Mouse (Mus musculus) layer of hippocampus, postnatal 14 days (tissue): Measurements from ENCODE around the gene Grin1. TPM values are rescaled to one million over a fixed set of nuclear protein-coding genes. Genes with fewer than 3 reads are reported as not detected.
A peak's percentile ranks its signal among the peaks of the same experiment; 100 is the strongest.

Source experiments
- DNase-seq, 2 experiments: peaks; one replicate each; pipeline ENCODE4 v3.0.0; 2021 to 2022; ENCODE audit warnings: low spot score in 2 of 2, mixed read lengths in 1 of 2
- total RNA-seq, 2 experiments: library from RNA; stranded (reverse); gene quantifications; 2 replicates each; pipeline ENCODE4 v1.2.3; 2021

Grin1 gene
- total RNA-seq, 2 experiments from 2014 or later: 419 to 451 TPM

GRCm38 (mm10) chr2:25318119-25318966, 644 bp downstream of the Grin1 start:
- peak in 1 of 2 experiments; percentile 51 for DNase-seq

GRCm38 (mm10) chr2:25311491-25311891, 7.5 kb downstream of the Grin1 start:
- DNase-seq: no peak

- DNase-seq: no peak
Observed at GRCm38 (mm10) chr2:25310969-25311368, 8.0 kb downstream of the Grin1 start.

GRCm38 (mm10) chr2:25310180-25310579, 8.8 kb downstream of the Grin1 start:
- no peak for DNase-seq

GRCm38 (mm10) chr2:25305587-25306359, 13.2 kb downstream of the Grin1 start:
- DNase-seq: no peak

- peak; percentile 40 to 50 for DNase-seq
Observed at GRCm38 (mm10) chr2:25304657-25305541, 14.1 kb downstream of the Grin1 start.

- no peak for DNase-seq
Observed at GRCm38 (mm10) chr2:25303931-25304656, 14.9 kb downstream of the Grin1 start.

GRCm38 (mm10) chr2:25303452-25303851, 15.5 kb downstream of the Grin1 start:
- no peak for DNase-seq

GRCm38 (mm10) chr2:25298046-25298445, 20.9 kb downstream of the Grin1 start:
- no peak for DNase-seq

GRCm38 (mm10) chr2:25297093-25297492, 21.9 kb downstream of the Grin1 start:
- DNase-seq: no peak

- no peak for DNase-seq
Observed at GRCm38 (mm10) chr2:25293706-25294105, 25.3 kb downstream of the Grin1 start.

- peak; percentile 74 to 75 for DNase-seq
Observed at GRCm38 (mm10) chr2:25292856-25293255, 26.1 kb downstream of the Grin1 start.

- no peak for DNase-seq
Observed at GRCm38 (mm10) chr2:25292054-25292544, 26.9 kb downstream of the Grin1 start.

GRCm38 (mm10) chr2:25291184-25292053, 27.6 kb downstream of the Grin1 start:
- no peak for DNase-seq

- DNase-seq: peak; percentile 57 to 62
Observed at GRCm38 (mm10) chr2:25290816-25291130, 28.2 kb downstream of the Grin1 start.

- peak; percentile 72 to 74 for DNase-seq
Observed at GRCm38 (mm10) chr2:25290101-25290815, 28.7 kb downstream of the Grin1 start.

GRCm38 (mm10) chr2:25289651-25290050, 29.3 kb downstream of the Grin1 start, which contains the start of gene Lrrc26:
Gene Lrrc26 (plus strand): TSS chr2:25289915.
- DNase-seq: peak in 1 of 2 experiments; percentile 37

GRCm38 (mm10) chr2:25288734-25289345, 30.1 kb downstream of the Grin1 start:
- DNase-seq: no peak
